12 mouse cellular contexts compared by ENCODE assay signal in genomic region chr16:97006854-97007182, GRCm38 (mm10).
DNase-seq lines count a peak whose midpoint lies in the region; ATAC-seq and TF ChIP-seq lines count a peak whose summit lies in the region.
"Had no signal": no experiment of that assay in that cellular context is flagged by ENCODE, and none has a peak within 500 bp of the region (broad histone marks: within the 10 kb centered on the region; RNA-seq: fewer than 3 reads in every experiment).

No protein-coding gene starts in this region.

- no peak for TF ChIP-seq EP300 in stomach, postnatal 0 days (optimal IDR thresholded peaks at IDR 0.05)

- no peak overlapping the region for H3K4me3 ChIP-seq in forebrain, embryonic 14.5 days (ENCODE audit: low read depth, low read length)
- H3K4me3 ChIP-seq in limb, embryonic 12.5 days (replicated peaks): no peak overlapping the region
- H3K4me3 ChIP-seq in midbrain, embryonic 14.5 days (replicated peaks; ENCODE audit: low read depth, low read length): no peak overlapping the region
- H3K4me3 ChIP-seq in stomach, postnatal 0 days (ENCODE audit: low read depth, low read length): no peak overlapping the region
- H3K4me3 ChIP-seq: embryonic facial prominence, embryonic 12.5 days; lung, embryonic 15.5 days had no signal

- no peak for DNase-seq in forebrain, embryonic 14.5 days (ENCODE audit: low spot score)
- DNase-seq in midbrain, embryonic 14.5 days: no peak
- no peak for DNase-seq in stomach, postnatal 0 days (ENCODE audit: low spot score)
- DNase-seq in thymus, postnatal 0 days (ENCODE audit: low spot score): no peak
- no peak for DNase-seq in left cerebral cortex, postnatal 25 days (ENCODE audit: low spot score in 2 of 2)
- DNase-seq: cerebellum, adult 8-10 months; heart, postnatal 36 days; thymus, postnatal 36 days had no signal

- TF ChIP-seq CTCF in stomach, postnatal 0 days (IDR thresholded peaks at IDR 0.05; ENCODE audit: low read depth): no peak

- H3K9me3 ChIP-seq in forebrain, embryonic 14.5 days (replicated peaks; ENCODE audit: control insufficient read depth, low read length): no peaks in the 10 kb centered on the region
- H3K9me3 ChIP-seq in limb, embryonic 12.5 days: no peaks in the 10 kb centered on the region
- no peaks in the 10 kb centered on the region for H3K9me3 ChIP-seq in midbrain, embryonic 14.5 days (ENCODE audit: control insufficient read depth, low read length)
- no peaks in the 10 kb centered on the region for H3K9me3 ChIP-seq in stomach, postnatal 0 days (ENCODE audit: control insufficient read depth, low read length)
- H3K9me3 ChIP-seq: embryonic facial prominence, embryonic 12.5 days; lung, embryonic 15.5 days had no signal

- H3K36me3 ChIP-seq in forebrain, embryonic 14.5 days (ENCODE audit: control insufficient read depth, insufficient read depth, low read length): no peaks in the 10 kb centered on the region
- H3K36me3 ChIP-seq in limb, embryonic 12.5 days: no peaks in the 10 kb centered on the region
- H3K36me3 ChIP-seq in midbrain, embryonic 14.5 days (ENCODE audit: control insufficient read depth, insufficient read depth, low read length): no peaks in the 10 kb centered on the region
- H3K36me3 ChIP-seq in stomach, postnatal 0 days (ENCODE audit: control insufficient read depth, insufficient read depth, low read length): no peaks in the 10 kb centered on the region
- H3K36me3 ChIP-seq: embryonic facial prominence, embryonic 12.5 days; lung, embryonic 15.5 days had no signal

- ATAC-seq in erythroid progenitor cell, adult 5-6 weeks (replicated peaks; ENCODE audit: low FRiP score, poor library complexity, severe bottlenecking): peak; percentile 61
- no peak for ATAC-seq in forebrain, embryonic 14.5 days
- ATAC-seq in limb, embryonic 12.5 days (ENCODE audit: insufficient number of reproducible peaks, insufficient read depth, low FRiP score, low TSS enrichment, low read depth): no peak
- no peak for ATAC-seq in midbrain, embryonic 14.5 days (ENCODE audit: low FRiP score, low TSS enrichment)
- no peak for ATAC-seq in stomach, postnatal 0 days (ENCODE audit: low FRiP score, low TSS enrichment)

- H3K9ac ChIP-seq in forebrain, embryonic 14.5 days (ENCODE audit: low read length): no peak overlapping the region
- no peak overlapping the region for H3K9ac ChIP-seq in limb, embryonic 12.5 days (replicated peaks)
- no peak overlapping the region for H3K9ac ChIP-seq in midbrain, embryonic 14.5 days (replicated peaks; ENCODE audit: low read length)
- no peak overlapping the region for H3K9ac ChIP-seq in stomach, postnatal 0 days (ENCODE audit: low read length)
- H3K9ac ChIP-seq: embryonic facial prominence, embryonic 12.5 days; lung, embryonic 15.5 days had no signal

- H3K27me3 ChIP-seq in forebrain, embryonic 14.5 days (replicated peaks; ENCODE audit: control insufficient read depth, insufficient read depth, low read length): no peaks in the 10 kb centered on the region
- no peaks in the 10 kb centered on the region for H3K27me3 ChIP-seq in limb, embryonic 12.5 days
- H3K27me3 ChIP-seq in midbrain, embryonic 14.5 days (ENCODE audit: control insufficient read depth, insufficient read depth, low read length): no peaks in the 10 kb centered on the region
- H3K27me3 ChIP-seq in stomach, postnatal 0 days (ENCODE audit: control insufficient read depth, insufficient read depth, low read length): no peaks in the 10 kb centered on the region
- H3K27me3 ChIP-seq: embryonic facial prominence, embryonic 12.5 days; lung, embryonic 15.5 days had no signal

- H3K4me2 ChIP-seq in forebrain, embryonic 14.5 days (ENCODE audit: low read length): no peak overlapping the region
- no peak overlapping the region for H3K4me2 ChIP-seq in limb, embryonic 12.5 days
- H3K4me2 ChIP-seq in midbrain, embryonic 14.5 days (ENCODE audit: low read length): no peak overlapping the region
- H3K4me2 ChIP-seq in stomach, postnatal 0 days (replicated peaks; ENCODE audit: low read depth): no peak overlapping the region
- H3K4me2 ChIP-seq: embryonic facial prominence, embryonic 12.5 days; lung, embryonic 15.5 days had no signal

- intact Hi-C loops in left cerebral cortex, postnatal 25 days (cut with DNase I): loop anchor here (5.0 to 10.0 kb wide), 3 partner anchors 150 to 312 kb away; partner anchors contain the start of gene Dscam

- H3K27ac ChIP-seq in forebrain, embryonic 14.5 days (ENCODE audit: low read depth, low read length): peak overlapping the region; percentile 80
- 0 out of 2 replicates have a peak overlapping the region, but pooled peaks have one; percentile 2 for H3K27ac ChIP-seq in limb, embryonic 12.5 days
- H3K27ac ChIP-seq in midbrain, embryonic 14.5 days (replicated peaks; ENCODE audit: low read depth, low read length): peak overlapping the region; percentile 70
- H3K27ac ChIP-seq in stomach, postnatal 0 days (replicated peaks): no peak overlapping the region
- H3K27ac ChIP-seq: embryonic facial prominence, embryonic 12.5 days; lung, embryonic 15.5 days had no signal

- peaks cover 47% of the 10 kb centered on the region for H3K4me1 ChIP-seq in forebrain, embryonic 14.5 days (ENCODE audit: control insufficient read depth, insufficient read depth, low read length)
- peaks cover 23% of the 10 kb centered on the region for H3K4me1 ChIP-seq in limb, embryonic 12.5 days (replicated peaks)
- H3K4me1 ChIP-seq in midbrain, embryonic 14.5 days (ENCODE audit: control insufficient read depth, insufficient read depth, low read length): peaks cover 65% of the 10 kb centered on the region
- H3K4me1 ChIP-seq in stomach, postnatal 0 days (replicated peaks; ENCODE audit: control insufficient read depth, insufficient read depth): no peaks in the 10 kb centered on the region
- H3K4me1 ChIP-seq: embryonic facial prominence, embryonic 12.5 days; lung, embryonic 15.5 days had no signal
